Mouse (Mus musculus) CH12.LX (cell line): ENCODE measurements around the gene Slc6a9. TPM values are rescaled to one million over a fixed set of nuclear protein-coding genes. Genes with fewer than 3 reads are reported as not detected.

ENCODE experiments used
- DNase-seq: peaks from one replicate; pipeline ENCODE4 v3.0.0-alpha.2; 2013; ENCODE audit errors: extremely low read depth
- H3K27ac ChIP-seq: 2 replicates; pipeline ENCODE4 v1.5.1; 2012; ENCODE audit warnings: low read depth, mild to moderate bottlenecking, control low read depth, moderate library complexity; ENCODE audit not compliant: insufficient read depth
- H3K27me3 ChIP-seq: replicated peaks from 2 replicates; pipeline ENCODE3; 2012; ENCODE audit warnings: inconsistent platforms
- H3K36me3 ChIP-seq, 2 experiments: replicated peaks in 1 of 2; 2 replicates each; pipeline versions ENCODE3 to v1.6.1; 2012; ENCODE audit warnings: inconsistent platforms in 1 of 2, low read length in 1 of 2, mild to moderate bottlenecking in 1 of 2, mixed read lengths in 1 of 2, moderate library complexity in 1 of 2; ENCODE audit not compliant: control insufficient read depth in 1 of 2, insufficient read depth in 1 of 2
- H3K4me1 ChIP-seq, 2 experiments: 2 replicates each; pipeline ENCODE4 v1.6.1; 2012; ENCODE audit warnings: inconsistent platforms in 1 of 2, moderate library complexity in 1 of 2; ENCODE audit not compliant: insufficient read depth in 2 of 2, control insufficient read depth in 1 of 2
- H3K4me2 ChIP-seq: 2 replicates; pipeline ENCODE4 v1.6.1; 2012; ENCODE audit warnings: low read depth, mild to moderate bottlenecking, control low read depth; ENCODE audit not compliant: poor library complexity, insufficient read depth, severe bottlenecking
- H3K4me3 ChIP-seq, 3 experiments: fragments of 150-350 bp in 1 of 3; sonication (generic) in 1 of 3; replicated peaks in 1 of 3; 2 replicates each; pipeline versions ENCODE3 to v1.5.1; 2011 to 2012; ENCODE audit warnings: low read depth in 2 of 3, low read length in 2 of 3, mild to moderate bottlenecking in 2 of 3, moderate library complexity in 2 of 3, control low read depth in 1 of 3, improper control_type of control experiment in 1 of 3, inconsistent platforms in 1 of 3, mixed read lengths in 1 of 3; ENCODE audit not compliant: poor library complexity in 1 of 3
- H3K79me2 ChIP-seq: replicated peaks from 2 replicates; pipeline ENCODE4 v1.6.1; 2012; ENCODE audit warnings: mild to moderate bottlenecking, moderate library complexity; ENCODE audit not compliant: control insufficient read depth, poor library complexity, insufficient read depth, severe bottlenecking; ENCODE audit errors: extremely low read depth
- H3K9ac ChIP-seq: 2 replicates; pipeline ENCODE4 v1.6.1; 2012; ENCODE audit warnings: low read depth, mild to moderate bottlenecking, control low read depth, moderate library complexity; ENCODE audit not compliant: insufficient read depth
- H3K9me3 ChIP-seq: replicated peaks from 2 replicates; pipeline ENCODE3; 2012; ENCODE audit warnings: low read length, inconsistent platforms, mixed read lengths
- CHD1 ChIP-seq: IDR thresholded peaks from 2 replicates; pipeline ENCODE4 v1.6.1; 2012; ENCODE audit warnings: low read depth, low read length, improper control_type of control experiment, inconsistent platforms
- E2F4 ChIP-seq: IDR thresholded peaks from 2 replicates; pipeline ENCODE4 v1.6.1; 2011; ENCODE audit warnings: low read depth, low read length, improper control_type of control experiment; ENCODE audit not compliant: insufficient replicate concordance
- ELF1 ChIP-seq: IDR thresholded peaks from 2 replicates; pipeline ENCODE4 v1.6.1; 2014; ENCODE audit warnings: low read depth, mild to moderate bottlenecking, inconsistent platforms, low read length, improper control_type of control experiment
- EP300 ChIP-seq: IDR thresholded peaks from 2 replicates; pipeline ENCODE4 v1.6.1; 2011; ENCODE audit warnings: low read length, improper control_type of control experiment
- HCFC1 ChIP-seq: IDR thresholded peaks from 2 replicates; pipeline ENCODE4 v1.6.1; 2012; ENCODE audit warnings: low read depth, mild to moderate bottlenecking, inconsistent platforms, low read length, improper control_type of control experiment
- JUND ChIP-seq: conservative IDR thresholded peaks from 2 replicates; pipeline ENCODE4 v1.6.1; 2011; ENCODE audit warnings: low read depth, low read length, improper control_type of control experiment
- KAT2A ChIP-seq: IDR thresholded peaks from 2 replicates; pipeline ENCODE4 v1.6.1; 2012; ENCODE audit warnings: low read length, improper control_type of control experiment, inconsistent platforms; ENCODE audit not compliant: insufficient replicate concordance
- MAFK ChIP-seq: IDR thresholded peaks from 2 replicates; pipeline ENCODE4 v1.6.1; 2011; ENCODE audit warnings: low read length, improper control_type of control experiment; ENCODE audit not compliant: insufficient replicate concordance
- MAZ ChIP-seq: IDR thresholded peaks from 2 replicates; pipeline ENCODE4 v1.6.1; 2012; ENCODE audit warnings: low read depth, mild to moderate bottlenecking, inconsistent platforms, low read length, improper control_type of control experiment, moderate library complexity
- MEF2A ChIP-seq: IDR thresholded peaks from 2 replicates; pipeline ENCODE4 v1.6.1; 2014; ENCODE audit warnings: low read depth, mild to moderate bottlenecking, inconsistent platforms, low read length, improper control_type of control experiment, borderline replicate concordance
- MXI1 ChIP-seq: IDR thresholded peaks from 2 replicates; pipeline ENCODE4 v1.6.1; 2011; ENCODE audit warnings: mild to moderate bottlenecking, low read depth, low read length, improper control_type of control experiment
- POLR2AphosphoS2 ChIP-seq: IDR thresholded peaks from 2 replicates; pipeline ENCODE4 v1.6.1; 2011; ENCODE audit warnings: low read depth, low read length, improper control_type of control experiment
- RCOR1 ChIP-seq: conservative IDR thresholded peaks from 2 replicates; pipeline ENCODE4 v1.6.1; 2012; ENCODE audit warnings: low read depth, mild to moderate bottlenecking, inconsistent platforms, low read length, improper control_type of control experiment
- TBP ChIP-seq: conservative IDR thresholded peaks from 2 replicates; pipeline ENCODE4 v1.6.1; 2011; ENCODE audit warnings: low read depth, low read length, improper control_type of control experiment
- TCF12 ChIP-seq: IDR thresholded peaks from 2 replicates; pipeline ENCODE4 v1.6.1; 2014; ENCODE audit warnings: low read depth, mild to moderate bottlenecking, inconsistent platforms, low read length, improper control_type of control experiment
- UBTF ChIP-seq: IDR thresholded peaks from 2 replicates; pipeline ENCODE4 v1.6.1; 2012; ENCODE audit warnings: low read depth, mild to moderate bottlenecking, inconsistent platforms, low read length, improper control_type of control experiment, moderate library complexity
- ZKSCAN1 ChIP-seq: IDR thresholded peaks from 2 replicates; pipeline ENCODE4 v1.6.1; 2012; ENCODE audit warnings: low read depth, inconsistent platforms, low read length, improper control_type of control experiment, borderline replicate concordance
- ZMIZ1 ChIP-seq: IDR thresholded peaks from 2 replicates; pipeline ENCODE4 v1.6.1; 2012; ENCODE audit warnings: low read depth, mild to moderate bottlenecking, inconsistent platforms, low read length, improper control_type of control experiment
- dilution Hi-C: fragments of 300-500 bp; cut with MboI; formaldehyde crosslinking; loops from 2 replicates; pipeline ENCODE4 v1.14.3; 2020; ENCODE audit warnings: low sequenced_read_pairs; ENCODE audit not compliant: extremely low pct_unique_long_range_greater_than_20kb, extremely low pct_ligation_motif_present
- in situ Hi-C: fragments of 300-500 bp; cut with MboI; formaldehyde crosslinking; loops from 3 replicates; pipeline ENCODE4 v1.14.3; 2019; ENCODE audit warnings: low sequenced_read_pairs, low pct_ligation_motif_present, low pct_unique_long_range_greater_than_20kb, mixed read lengths
- polyA plus RNA-seq: library from polyadenylated mRNA; unstranded; fragments of >175 nt; gene quantifications from 2 replicates; pipeline ENCODE4 v1.2.1, GENCODE M21; 2012; ENCODE audit warnings: low read depth; ENCODE audit not compliant: insufficient read length
- total RNA-seq, 2 experiments: library from RNA; depleted of rRNA; stranded (reverse); fragments of 300-350 nt in 1 of 2; fragments of >200 nt in 1 of 2; gene quantifications; 2 replicates each; pipeline ENCODE4 v1.2.3; 2012 to 2014

The Slc6a9 gene
- total and polyA plus RNA-seq, 3 experiments: 4.0 to 15.6 (median 9.1) TPM

GRCm38 (mm10) chr4:117814333-117814732 is 20.0 kb upstream of the Slc6a9 start:
- dilution Hi-C loops: no loop called here

GRCm38 (mm10) chr4:117816776-117817175 is 17.5 kb upstream of the Slc6a9 start:
- in situ Hi-C loops: no loop called here
- no peak overlapping the region for H3K4me3 ChIP-seq
- TF ChIP-seq HCFC1 (no peak), EP300 (no peak), UBTF (no peak), ZKSCAN1 (no peak), TBP (no peak), MXI1 (no peak), CHD1 (no peak), ZMIZ1 (no peak), KAT2A (no peak), E2F4 (no peak), MAFK (no peak)
- H3K36me3 ChIP-seq: no peaks in the 10 kb centered on the region
- no peak overlapping the region for H3K27ac ChIP-seq
- H3K4me2 ChIP-seq: no peak overlapping the region
- H3K27me3 ChIP-seq: peaks cover 1% of the 10 kb centered on the region
- no peak overlapping the region for H3K9ac ChIP-seq
- H3K4me1 ChIP-seq: 0 out of 4 replicates have a peak, but pooled peaks cover 3 to 5% of the 10 kb centered on the region in 2 experiments
- dilution Hi-C loops: no loop called here
- no peak for DNase-seq
- no peaks in the 10 kb centered on the region for H3K79me2 ChIP-seq
- peaks cover 5% of the 10 kb centered on the region for H3K9me3 ChIP-seq

More at GRCm38 (mm10) chr4:117814333-117814732, 20.0 kb upstream of the Slc6a9 start:
- Histone ChIP-seq H3K4me3 (no peak overlapping the region), H3K36me3 (no peaks in the 10 kb centered on the region), H3K27me3 (peaks cover 2% of the 10 kb centered on the region), H3K4me2 (no peak overlapping the region), H3K27ac (no peak overlapping the region), H3K79me2 (no peaks in the 10 kb centered on the region), H3K9me3 (peaks cover 5% of the 10 kb centered on the region), H3K4me1 (0 out of 4 replicates have a peak, but pooled peaks cover 3 to 5% of the 10 kb centered on the region in 2 experiments), H3K9ac (no peak overlapping the region)
- no peak for DNase-seq
- TF ChIP-seq ZKSCAN1 (no peak), E2F4 (no peak), HCFC1 (no peak), RCOR1 (no peak), MAZ (no peak), JUND (no peak), ZMIZ1 (no peak), TCF12 (no peak), ELF1 (no peak), MEF2A (no peak), POLR2AphosphoS2 (no peak)
- in situ Hi-C loops: no loop called here
